Mouse (Mus musculus) kidney, adult 11 months (tissue): ENCODE measurements around the gene Fbxo33.
A peak's percentile ranks its signal among the peaks of the same experiment; 100 is the strongest.
"Not testable (repeated sequence)": the region's sequence is repeated elsewhere in the genome, so short reads cannot be mapped to it uniquely, and the experiment has no call there.

Experiments
- DNase-seq: peaks from one replicate; pipeline ENCODE4 v3.0.0; 2022

The Fbxo33 gene

DNA sequence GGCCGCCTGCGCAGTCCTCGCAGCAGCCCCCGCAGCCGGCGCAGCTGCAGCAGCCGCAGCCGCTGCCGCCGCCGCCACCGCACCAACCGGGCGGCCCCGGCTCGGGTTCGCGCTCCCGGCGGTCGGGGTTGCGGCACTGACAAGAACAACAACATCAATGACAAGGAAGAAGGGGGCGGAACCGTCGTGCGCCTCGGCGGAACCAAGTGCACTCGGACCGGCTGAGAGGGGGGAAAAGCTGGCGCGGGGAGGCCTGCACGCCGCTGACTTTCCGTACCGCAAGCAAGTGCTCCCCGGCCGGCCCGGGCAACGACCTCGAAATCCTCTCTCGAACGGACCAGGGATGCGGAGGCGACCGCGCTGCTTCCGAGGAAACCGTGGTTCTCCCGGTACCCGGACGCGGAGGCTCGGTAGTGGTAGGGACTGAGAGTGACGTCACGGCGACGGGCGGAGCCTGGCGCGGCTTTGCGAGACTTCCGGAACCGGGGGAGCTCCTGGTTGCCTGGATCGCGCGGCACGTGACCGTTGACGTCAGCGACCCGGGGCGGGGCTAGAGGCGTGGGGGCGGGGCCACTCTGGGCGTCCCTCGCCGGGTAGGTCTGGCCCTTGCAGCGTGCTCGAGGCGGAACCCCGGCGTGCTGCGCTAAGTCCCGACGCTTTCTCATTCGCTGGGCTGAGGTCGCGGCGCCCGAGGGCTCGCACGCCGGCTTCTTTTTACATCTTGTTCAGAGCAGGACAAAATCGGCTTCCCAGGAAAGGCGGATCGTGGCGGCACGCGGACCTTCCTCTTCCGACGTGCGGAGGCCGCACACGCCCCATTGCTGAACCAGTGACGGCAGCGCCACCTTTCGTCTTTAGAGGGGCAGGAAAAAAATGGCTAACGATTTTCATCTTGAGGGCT lies at the start of gene Fbxo33:
Gene Fbxo33, minus strand, starts transcription at position 401 of the 901 bp plus-strand sequence.
- DNase-seq = peak; percentile 96

DNA sequence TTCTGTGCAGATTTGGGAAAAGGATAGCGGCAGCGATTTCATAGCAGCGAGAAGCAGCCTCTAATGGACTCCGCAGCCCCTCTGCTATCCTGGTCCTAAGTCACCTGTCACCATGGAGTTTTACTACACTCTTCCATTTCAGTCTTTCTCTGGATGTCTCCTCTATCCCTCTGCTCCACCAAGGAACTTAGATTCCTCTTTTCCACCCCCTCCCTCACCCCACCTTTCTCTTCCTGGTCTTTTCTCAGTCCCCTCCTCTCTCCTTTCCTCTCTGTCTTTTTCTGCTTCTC lies 46.4 kb upstream of the Fbxo33 start:
- DNase-seq = no peak

GRCm38 (mm10) chr12:59265207-59265941 lies 45.8 kb upstream of the Fbxo33 start:
- DNase-seq = no peak

DNA sequence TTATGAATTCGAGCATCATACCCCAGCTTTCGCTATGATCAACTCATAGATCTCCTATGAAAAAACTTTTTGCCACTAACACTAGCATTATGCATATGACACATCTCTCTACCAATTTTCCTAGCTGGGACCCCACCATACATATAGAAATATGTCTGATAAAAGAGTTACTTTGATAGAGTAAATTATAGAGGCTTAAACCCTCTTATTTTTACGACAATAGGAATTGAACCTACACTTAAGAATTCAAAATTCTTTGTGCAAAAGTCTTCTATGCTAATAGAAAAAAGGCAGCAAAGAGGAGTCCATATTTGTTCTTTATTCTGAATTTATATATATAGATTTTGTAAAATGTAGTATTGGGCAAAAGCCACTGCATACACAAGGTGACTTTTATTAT lies 43.3 kb upstream of the Fbxo33 start:
- no peak for DNase-seq

GRCm38 (mm10) chr12:59260798-59261197 lies 41.3 kb upstream of the Fbxo33 start:
- no peak for DNase-seq

DNA sequence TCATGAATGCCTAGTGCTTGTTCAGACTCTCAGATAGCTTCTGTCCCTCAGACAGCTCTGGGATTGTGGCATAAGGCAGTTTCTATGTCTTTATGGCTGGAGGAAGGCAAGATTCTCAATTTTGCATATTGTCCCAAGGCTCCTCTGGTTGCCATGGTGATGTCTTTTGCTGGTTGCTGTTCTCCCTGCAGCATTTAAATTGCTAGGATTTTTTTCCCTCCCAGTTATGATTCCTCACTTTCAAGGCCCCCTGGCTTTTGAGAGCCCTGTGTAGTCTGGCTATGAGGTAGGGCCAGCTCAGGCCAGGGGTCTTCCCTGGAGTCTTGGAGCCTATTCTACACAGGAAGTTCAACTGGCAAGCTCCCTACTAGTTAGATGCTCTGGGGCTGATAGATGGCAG lies 40.8 kb upstream of the Fbxo33 start:
- DNase-seq = no peak

GRCm38 (mm10) chr12:59259015-59259414 lies 39.5 kb upstream of the Fbxo33 start:
- DNase-seq = no peak

DNA sequence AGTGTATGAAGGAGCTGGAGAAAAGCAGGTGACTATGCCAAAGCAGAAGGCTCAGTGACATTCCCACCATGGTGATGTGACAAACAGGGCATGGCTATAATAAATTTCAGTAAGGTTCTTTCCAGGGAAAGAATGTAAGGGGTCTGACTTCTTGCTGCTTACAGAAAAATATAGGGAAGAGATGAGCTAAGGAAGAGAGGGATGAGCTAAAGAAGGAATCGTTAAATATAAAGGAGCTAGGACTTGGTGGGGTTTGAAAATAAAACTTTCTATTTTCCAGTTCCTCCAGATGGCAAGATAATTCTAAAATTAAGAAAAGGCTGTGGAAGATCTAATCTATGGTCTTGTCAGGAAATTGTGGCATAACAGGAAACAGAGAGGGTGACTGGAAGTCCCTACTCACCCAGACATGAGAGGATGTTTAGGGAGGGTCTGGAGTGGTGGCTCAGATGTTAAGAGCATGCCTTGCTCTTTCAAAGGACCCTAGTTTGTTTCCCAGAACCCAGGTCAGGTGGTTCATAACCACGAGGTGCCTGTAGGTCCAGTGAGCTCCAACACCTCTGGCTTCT lies 30.8 kb upstream of the Fbxo33 start:
- no peak for DNase-seq

- DNase-seq = no peak
Measured at GRCm38 (mm10) chr12:59248969-59249368, 29.4 kb upstream of the Fbxo33 start.

- not testable (repeated sequence) for DNase-seq
Measured at GRCm38 (mm10) chr12:59241031-59241430, 21.5 kb upstream of the Fbxo33 start.

DNA sequence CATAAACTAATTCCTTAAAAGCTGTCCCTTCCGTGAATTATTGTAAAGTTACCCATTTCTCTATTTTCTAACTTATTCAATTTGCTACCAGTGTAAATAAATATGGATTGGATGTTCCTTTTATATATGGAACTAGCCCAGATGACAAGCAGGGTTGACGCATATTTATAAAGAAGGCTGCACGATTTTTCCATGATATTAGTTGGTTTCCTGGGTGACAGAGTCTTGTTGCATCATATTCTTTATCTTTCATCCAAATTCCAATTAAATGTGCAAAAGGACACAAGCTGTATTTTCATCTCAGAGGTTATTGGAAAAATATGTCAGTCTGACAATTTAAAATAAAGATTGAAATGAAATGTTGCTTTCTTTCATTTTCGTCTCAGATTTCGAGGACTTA lies 18.9 kb upstream of the Fbxo33 start:
- no peak for DNase-seq

DNA sequence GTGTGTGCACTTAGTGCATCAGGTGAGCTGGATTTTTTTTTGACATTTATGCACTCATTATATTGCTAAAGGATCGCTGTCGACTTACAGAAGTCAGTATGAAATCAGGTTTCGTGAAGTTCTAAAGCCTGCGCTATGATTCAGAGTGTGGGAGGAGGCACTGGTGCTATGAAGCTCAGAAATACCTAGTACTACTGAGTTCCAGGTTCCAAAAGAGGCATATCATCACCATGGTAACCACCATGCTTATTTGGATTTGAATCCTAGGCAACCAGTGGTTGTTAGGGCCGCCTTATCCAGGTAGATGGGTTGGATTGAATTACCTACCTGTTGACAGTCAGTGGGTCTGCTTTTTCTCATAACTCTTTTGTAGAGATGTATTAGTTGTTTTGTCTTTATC lies 8.9 kb upstream of the Fbxo33 start:
- DNase-seq = no peak

DNA sequence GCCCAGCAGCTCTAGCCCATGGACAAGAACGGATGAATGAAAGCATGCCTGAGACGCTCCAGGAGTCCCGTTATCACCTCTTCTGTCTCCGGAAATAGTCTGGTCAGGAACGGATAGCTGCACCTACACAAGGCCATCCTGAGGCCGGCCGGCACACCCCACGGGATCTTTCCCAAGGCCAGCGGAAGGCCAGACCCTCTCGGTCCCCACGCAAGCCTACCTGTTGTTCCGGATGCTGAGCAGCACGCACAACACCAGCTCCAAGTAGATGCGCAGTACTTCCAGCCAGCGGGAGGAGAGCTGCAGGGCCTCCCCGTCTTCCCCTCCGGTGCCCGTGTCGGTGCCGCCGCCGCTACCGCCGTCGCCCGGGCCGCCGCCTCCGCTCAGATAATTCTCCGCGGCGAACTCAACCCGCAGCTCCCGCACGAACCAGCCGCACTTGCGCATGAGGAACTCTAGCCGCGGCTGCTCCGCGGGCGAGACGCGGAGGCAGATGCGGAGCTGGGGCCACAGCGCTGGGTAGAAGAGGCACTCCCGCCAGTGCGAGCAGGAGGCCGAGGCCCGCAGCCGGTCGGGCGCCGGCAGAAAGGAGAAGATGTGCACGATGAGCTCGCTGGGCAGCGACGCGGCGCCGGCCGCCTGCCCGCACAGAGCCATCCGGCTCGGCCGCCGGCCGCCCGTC lies 744 bp downstream of the Fbxo33 start:
- DNase-seq = peak; percentile 40

- no peak for DNase-seq
Measured at GRCm38 (mm10) chr12:59217331-59217730, 2.2 kb downstream of the Fbxo33 start.

GRCm38 (mm10) chr12:59216676-59217266 lies 2.8 kb downstream of the Fbxo33 start:
- DNase-seq = no peak

GRCm38 (mm10) chr12:59216176-59216575 lies 3.3 kb downstream of the Fbxo33 start:
- DNase-seq = no peak

- no peak for DNase-seq
Measured at GRCm38 (mm10) chr12:59207814-59208213, 11.7 kb downstream of the Fbxo33 start.

DNA sequence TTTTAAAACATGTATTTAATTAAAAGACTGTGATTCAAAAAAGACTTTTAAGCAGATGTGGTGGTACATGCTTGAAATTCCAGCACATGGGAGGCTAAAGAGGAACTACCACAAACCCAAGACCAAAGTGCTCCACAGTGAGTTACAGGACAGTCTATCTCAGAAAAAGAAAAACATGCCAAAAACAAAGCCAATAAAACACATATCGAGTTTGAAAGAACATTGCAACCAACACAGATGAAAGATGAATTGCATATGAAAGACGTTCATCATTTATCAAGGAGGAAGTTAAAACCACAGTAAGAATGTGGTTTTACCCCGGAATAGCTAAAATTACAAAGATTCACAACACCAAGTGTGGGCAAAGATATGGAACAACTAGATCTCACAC lies 12.5 kb downstream of the Fbxo33 start:
- no peak for DNase-seq

GRCm38 (mm10) chr12:59206208-59206999 lies 13.1 kb downstream of the Fbxo33 start:
- no peak for DNase-seq

DNA sequence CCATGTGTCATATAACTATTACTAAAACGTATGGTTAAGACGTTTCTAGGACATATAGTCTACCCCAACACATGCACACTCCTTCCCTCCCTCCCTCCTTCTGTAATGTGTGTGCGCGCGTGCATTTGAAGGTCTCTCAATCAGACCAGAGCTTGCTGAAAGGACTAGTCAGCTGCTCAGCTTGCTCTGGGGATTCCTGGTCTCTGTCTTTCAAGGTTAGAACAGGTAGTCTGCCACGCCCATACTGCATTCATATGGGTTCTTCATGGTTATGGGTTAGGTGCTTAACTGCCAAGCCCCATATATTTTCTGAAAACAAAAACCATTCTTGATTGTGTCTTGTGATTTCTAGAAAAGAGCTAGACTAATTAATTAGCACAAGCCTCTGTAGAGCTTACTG lies 14.0 kb downstream of the Fbxo33 start:
- DNase-seq = no peak

GRCm38 (mm10) chr12:59199361-59199760 lies 20.2 kb downstream of the Fbxo33 start:
- no peak for DNase-seq

- no peak for DNase-seq
Measured at GRCm38 (mm10) chr12:59198750-59199149, 20.8 kb downstream of the Fbxo33 start.
